Mouse (Mus musculus): Measurements from ENCODE around the gene Ttc13. TPM values are rescaled to one million over a fixed set of nuclear protein-coding genes. Genes with fewer than 3 reads are reported as not detected.

The Ttc13 gene
- polyA plus RNA-seq (2015; fragmentation: Nextera tagmentation; extraction: Ambion mirVana): 29.0 and 29.9 TPM in 2 replicates

DNA sequence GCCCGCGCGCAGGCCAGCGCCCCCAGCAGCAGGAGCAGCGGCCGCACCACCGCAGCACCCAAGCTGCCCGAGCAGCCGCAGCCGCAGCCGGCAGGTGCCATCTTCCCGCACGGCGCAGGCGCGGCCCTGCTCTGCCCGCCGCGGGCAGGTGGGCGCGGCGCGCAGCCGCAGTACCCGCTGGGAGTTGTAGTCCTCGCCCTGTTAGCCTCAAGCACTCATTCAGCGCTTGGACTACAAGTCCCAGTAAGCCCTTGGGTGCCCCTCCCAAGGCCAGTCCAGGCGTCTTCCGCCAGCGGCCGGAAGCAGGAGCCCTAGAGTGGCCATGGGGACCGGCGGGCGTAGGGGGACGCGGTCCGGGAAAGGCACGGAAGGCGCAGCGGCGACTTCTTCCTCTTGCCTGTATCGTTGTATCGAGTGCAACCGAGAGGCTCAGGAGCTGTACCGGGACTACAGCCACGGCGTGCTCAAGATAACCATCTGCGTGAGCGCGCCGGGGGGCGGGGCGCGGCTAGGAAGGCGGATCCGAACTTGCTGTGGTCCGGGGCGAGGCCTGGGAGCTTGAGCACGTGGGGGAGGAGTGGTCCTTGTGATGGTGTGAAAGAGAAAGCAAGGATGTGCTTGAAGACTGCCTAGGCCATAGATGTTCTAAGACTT, at the start of gene Ttc13, which contains the start of gene Arv1:
Ttc13 (minus strand) TSS at position 122 of the 654 bp plus-strand sequence.
Arv1 (plus strand) TSS at position 278 of the 654 bp plus-strand sequence.
- H3K9ac ChIP-seq (ENCODE audit: low read depth, low read length): peak within 1 kb of the TSS; percentile 73
- H3K4me2 ChIP-seq (ENCODE audit: low read length): peak within 1 kb of the TSS; percentile 78
- peak; percentile 33; the same call in 1 of the 2 replicates for TF ChIP-seq CTCF (IDR thresholded peaks at IDR 0.05; ENCODE audit: low read depth)
- DNase-seq (ENCODE audit: low spot score) (peak; percentile 98), ATAC-seq (replicated peaks; ENCODE audit: low FRiP score, low read depth) (peak; percentile 99)
- H3K27me3 ChIP-seq (ENCODE audit: insufficient read depth, low read length): no peaks in the 10 kb centered on the region
- under 1% methylated on average over 59 of the region's 59 CpGs for WGBS
- peaks cover 19% of the 10 kb centered on the region for H3K4me1 ChIP-seq (replicated peaks; ENCODE audit: insufficient read depth, low read length)
- 0 out of 2 replicates have a peak, but pooled peaks cover 9% of the 10 kb centered on the region for H3K36me3 ChIP-seq (ENCODE audit: insufficient read depth, low read length)
- peak within 1 kb of the TSS; percentile 27; the same call in 1 of the 2 replicates for H3K27ac ChIP-seq
- H3K9me3 ChIP-seq (replicated peaks; ENCODE audit: low read length): no peaks in the 10 kb centered on the region
- peak within 1 kb of the TSS; percentile 78 for H3K4me3 ChIP-seq (replicated peaks; ENCODE audit: low read depth, low read length)

DNA sequence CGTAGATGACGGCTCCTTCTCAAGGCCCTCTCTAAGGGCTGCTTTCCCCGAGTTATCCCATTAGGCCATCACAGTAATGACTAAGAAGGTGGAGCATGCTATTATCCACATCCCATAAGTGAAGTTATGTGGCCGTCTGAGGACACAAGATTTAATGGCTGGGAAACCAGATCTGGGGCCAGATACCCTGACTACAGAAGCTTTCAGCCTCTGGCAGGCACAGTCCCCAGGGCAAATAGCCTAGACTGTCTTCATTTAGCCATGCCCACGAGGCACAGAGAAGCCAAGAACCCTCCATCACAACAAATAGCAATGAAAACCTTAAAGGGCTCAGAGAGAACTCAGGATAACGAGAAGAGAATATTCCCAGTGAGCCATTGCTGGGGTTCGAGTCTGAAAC, 41.3 kb upstream of the Ttc13 start:
- ATAC-seq (replicated peaks; ENCODE audit: low FRiP score, low read depth) (no peak), DNase-seq (ENCODE audit: low spot score) (no peak)
- Histone ChIP-seq H3K4me2 (ENCODE audit: low read length) (no peak overlapping the region), H3K9me3 (replicated peaks; ENCODE audit: low read length) (no peaks in the 10 kb centered on the region), H3K4me3 (replicated peaks; ENCODE audit: low read depth, low read length) (no peak overlapping the region), H3K27ac (no peak overlapping the region), H3K36me3 (ENCODE audit: insufficient read depth, low read length) (no peaks in the 10 kb centered on the region), H3K4me1 (replicated peaks; ENCODE audit: insufficient read depth, low read length) (no peaks in the 10 kb centered on the region), H3K27me3 (ENCODE audit: insufficient read depth, low read length) (no peaks in the 10 kb centered on the region), H3K9ac (ENCODE audit: low read depth, low read length) (no peak overlapping the region)
- TF ChIP-seq CTCF (IDR thresholded peaks at IDR 0.05; ENCODE audit: low read depth): no peak
- WGBS: 55% methylated on average over 7 of the region's 7 CpGs

GRCm38 (mm10) chr8:124758544-124758943, 36.8 kb upstream of the Ttc13 start:
- DNase-seq (ENCODE audit: low spot score): peak; percentile 24
- Histone ChIP-seq H3K27me3 (ENCODE audit: insufficient read depth, low read length) (no peaks in the 10 kb centered on the region), H3K4me1 (replicated peaks; ENCODE audit: insufficient read depth, low read length) (peaks cover 12% of the 10 kb centered on the region; the same call in 1 of the 2 replicates), H3K27ac (no peak overlapping the region), H3K4me2 (ENCODE audit: low read length) (no peak overlapping the region), H3K9ac (ENCODE audit: low read depth, low read length) (no peak overlapping the region), H3K4me3 (replicated peaks; ENCODE audit: low read depth, low read length) (no peak overlapping the region), H3K36me3 (ENCODE audit: insufficient read depth, low read length) (no peaks in the 10 kb centered on the region), H3K9me3 (replicated peaks; ENCODE audit: low read length) (no peaks in the 10 kb centered on the region)
- ATAC-seq (replicated peaks; ENCODE audit: low FRiP score, low read depth): no peak
- 43% methylated on average over 3 of the region's 3 CpGs for WGBS
- peak; percentile 68 for TF ChIP-seq CTCF (IDR thresholded peaks at IDR 0.05; ENCODE audit: low read depth)

- H3K9me3 ChIP-seq (replicated peaks; ENCODE audit: low read length): no peaks in the 10 kb centered on the region
- TF ChIP-seq CTCF (IDR thresholded peaks at IDR 0.05; ENCODE audit: low read depth): no peak
- peaks cover 12% of the 10 kb centered on the region; the same call in 1 of the 2 replicates for H3K4me1 ChIP-seq (replicated peaks; ENCODE audit: insufficient read depth, low read length)
- H3K36me3 ChIP-seq (ENCODE audit: insufficient read depth, low read length): no peaks in the 10 kb centered on the region
- H3K4me2 ChIP-seq (ENCODE audit: low read length): no peak overlapping the region
- H3K27ac ChIP-seq: no peak overlapping the region
- DNase-seq (ENCODE audit: low spot score) (no peak), ATAC-seq (replicated peaks; ENCODE audit: low FRiP score, low read depth) (no peak)
- WGBS: 73% methylated on average over 5 of the region's 5 CpGs
- no peak overlapping the region for H3K4me3 ChIP-seq (replicated peaks; ENCODE audit: low read depth, low read length)
- H3K9ac ChIP-seq (ENCODE audit: low read depth, low read length): no peak overlapping the region
- no peaks in the 10 kb centered on the region for H3K27me3 ChIP-seq (ENCODE audit: insufficient read depth, low read length)
Measured at GRCm38 (mm10) chr8:124756601-124757000, 34.8 kb upstream of the Ttc13 start.

DNA sequence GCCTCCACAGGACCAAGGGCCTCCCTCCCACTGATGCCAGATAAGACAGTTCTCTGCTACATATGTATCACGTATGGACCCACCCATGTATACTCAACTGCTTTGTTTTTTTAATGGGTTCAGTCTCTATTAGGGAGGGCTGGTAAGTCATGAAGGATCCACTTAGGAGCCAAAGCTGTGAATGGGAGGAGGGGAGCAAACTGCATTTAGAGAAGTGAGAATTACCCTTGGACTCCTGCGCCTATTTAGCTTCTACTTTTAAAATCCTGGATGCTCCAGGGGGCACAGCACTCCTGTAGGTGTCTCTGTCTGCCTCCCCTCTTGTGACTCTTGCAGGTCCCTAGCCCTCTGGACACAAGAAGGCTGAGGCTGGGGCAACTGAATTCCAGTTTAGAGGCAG, 34.4 kb upstream of the Ttc13 start:
- no peak overlapping the region for H3K27ac ChIP-seq

DNA sequence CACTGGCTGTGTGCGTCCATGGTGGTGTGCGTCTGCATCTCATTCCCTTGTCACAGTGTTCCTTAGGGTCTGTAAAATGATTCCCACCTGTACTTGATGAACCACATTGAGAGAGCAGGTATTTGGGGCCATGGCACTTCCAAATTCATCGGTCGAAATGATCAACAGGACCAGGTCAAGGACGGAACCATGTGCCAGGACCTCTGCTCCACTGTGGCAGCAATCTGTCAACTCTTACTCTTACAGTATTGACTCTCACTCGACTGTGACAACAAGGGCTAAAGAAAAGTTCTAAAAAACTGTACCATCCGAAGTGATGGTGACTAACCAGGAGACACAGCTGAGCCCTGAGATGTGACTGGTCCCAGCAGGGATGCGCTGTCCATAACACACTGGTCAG, 33.7 kb upstream of the Ttc13 start:
- 81% methylated on average over 8 of the region's 8 CpGs for WGBS
- peaks cover 18% of the 10 kb centered on the region for H3K4me1 ChIP-seq (replicated peaks; ENCODE audit: insufficient read depth, low read length)

More for the DNA sequence above, 34.4 kb upstream of the Ttc13 start:
- TF ChIP-seq CTCF (IDR thresholded peaks at IDR 0.05; ENCODE audit: low read depth): no peak
- H3K4me1 ChIP-seq (replicated peaks; ENCODE audit: insufficient read depth, low read length): peaks cover 15% of the 10 kb centered on the region
- ATAC-seq (replicated peaks; ENCODE audit: low FRiP score, low read depth): no peak
- no peaks in the 10 kb centered on the region for H3K9me3 ChIP-seq (replicated peaks; ENCODE audit: low read length)
- no peak overlapping the region for H3K9ac ChIP-seq (ENCODE audit: low read depth, low read length)
- H3K4me2 ChIP-seq (ENCODE audit: low read length): no peak overlapping the region
- H3K36me3 ChIP-seq (ENCODE audit: insufficient read depth, low read length): no peaks in the 10 kb centered on the region
- no peaks in the 10 kb centered on the region for H3K27me3 ChIP-seq (ENCODE audit: insufficient read depth, low read length)
- no peak for DNase-seq (ENCODE audit: low spot score)
- no peak overlapping the region for H3K4me3 ChIP-seq (replicated peaks; ENCODE audit: low read depth, low read length)
- WGBS: 67% methylated on average over 2 of the region's 2 CpGs

More for the DNA sequence above, 33.7 kb upstream of the Ttc13 start:
- Histone ChIP-seq H3K9me3 (replicated peaks; ENCODE audit: low read length) (no peaks in the 10 kb centered on the region), H3K9ac (ENCODE audit: low read depth, low read length) (no peak overlapping the region), H3K27ac (no peak overlapping the region), H3K36me3 (ENCODE audit: insufficient read depth, low read length) (no peaks in the 10 kb centered on the region), H3K4me3 (replicated peaks; ENCODE audit: low read depth, low read length) (no peak overlapping the region), H3K4me2 (ENCODE audit: low read length) (no peak overlapping the region), H3K27me3 (ENCODE audit: insufficient read depth, low read length) (no peaks in the 10 kb centered on the region)
- TF ChIP-seq CTCF (IDR thresholded peaks at IDR 0.05; ENCODE audit: low read depth): no peak
- ATAC-seq (replicated peaks; ENCODE audit: low FRiP score, low read depth): no peak
- no peak for DNase-seq (ENCODE audit: low spot score)

Data from kidney, postnatal 0 days (tissue).